Mouse (Mus musculus): Measurements from ENCODE around the gene Lst1. TPM values are rescaled to one million over a fixed set of nuclear protein-coding genes. Genes with fewer than 3 reads are reported as not detected.

The Lst1 gene
- polyA plus RNA-seq, 1 experiment from 2014 or later: 7.9 TPM

GRCm38 (mm10) chr17:35232659-35233058 lies 44.4 kb upstream of the Lst1 start:
- Histone ChIP-seq H3K4me2 (ENCODE audit: low read depth, low read length) (peak overlapping the region; percentile 89), H3K9ac (ENCODE audit: low read length) (peak overlapping the region; percentile 50), H3K27ac (ENCODE audit: low read length) (peak overlapping the region; percentile 94), H3K27me3 (ENCODE audit: control insufficient read depth, insufficient read depth, low read length) (no peaks in the 10 kb centered on the region), H3K9me3 (replicated peaks; ENCODE audit: control insufficient read depth, low read length) (no peaks in the 10 kb centered on the region), H3K36me3 (ENCODE audit: control insufficient read depth, insufficient read depth) (peaks cover 21% of the 10 kb centered on the region), H3K4me3 (ENCODE audit: low read length) (no peak overlapping the region), H3K4me1 (ENCODE audit: control insufficient read depth, insufficient read depth, low read length) (peaks cover 32% of the 10 kb centered on the region)
- 74% methylated on average over 5 of the region's 5 CpGs for WGBS
- ATAC-seq (replicated peaks; ENCODE audit: extremely low read depth, insufficient read depth, low FRiP score): no peak

- H3K27me3 ChIP-seq (ENCODE audit: control insufficient read depth, insufficient read depth, low read length): no peaks in the 10 kb centered on the region
- no peak for ATAC-seq (replicated peaks; ENCODE audit: extremely low read depth, insufficient read depth, low FRiP score)
- H3K36me3 ChIP-seq (ENCODE audit: control insufficient read depth, insufficient read depth): peaks cover 21% of the 10 kb centered on the region
- peak overlapping the region; percentile 8; the same call in 1 of the 2 replicates for H3K4me2 ChIP-seq (ENCODE audit: low read depth, low read length)
- no peak overlapping the region for H3K4me3 ChIP-seq (ENCODE audit: low read length)
- peaks cover 32% of the 10 kb centered on the region for H3K4me1 ChIP-seq (ENCODE audit: control insufficient read depth, insufficient read depth, low read length)
- no peak overlapping the region for H3K27ac ChIP-seq (ENCODE audit: low read length)
- WGBS: 13% methylated on average over 12 of the region's 12 CpGs
- H3K9me3 ChIP-seq (replicated peaks; ENCODE audit: control insufficient read depth, low read length): no peaks in the 10 kb centered on the region
- H3K9ac ChIP-seq (ENCODE audit: low read length): no peak overlapping the region
Observed at GRCm38 (mm10) chr17:35232043-35232442, 43.8 kb upstream of the Lst1 start.

DNA sequence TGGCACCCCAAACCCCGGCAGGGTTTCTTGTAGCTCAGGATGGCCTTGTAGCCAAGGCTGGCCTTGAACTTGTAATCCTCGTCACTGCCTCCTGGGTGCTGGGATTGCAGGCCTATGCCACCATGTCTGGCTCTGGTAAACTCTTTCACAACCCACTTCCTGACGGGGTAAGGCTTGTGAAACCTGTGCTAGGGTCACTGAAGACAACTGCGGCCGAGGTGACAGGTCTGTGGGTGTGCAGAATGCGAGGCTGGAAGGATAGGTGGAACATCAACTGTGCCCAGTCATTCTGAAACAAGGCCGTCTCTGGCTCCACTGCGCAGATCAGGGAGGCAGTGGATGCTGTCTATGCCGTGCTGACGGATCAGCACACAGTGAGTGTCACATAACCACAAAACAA lies 42.8 kb upstream of the Lst1 start:
- Histone ChIP-seq H3K27ac (ENCODE audit: low read length) (no peak overlapping the region), H3K36me3 (ENCODE audit: control insufficient read depth, insufficient read depth) (peaks cover 21% of the 10 kb centered on the region), H3K9me3 (replicated peaks; ENCODE audit: control insufficient read depth, low read length) (no peaks in the 10 kb centered on the region), H3K27me3 (ENCODE audit: control insufficient read depth, insufficient read depth, low read length) (no peaks in the 10 kb centered on the region), H3K4me3 (ENCODE audit: low read length) (no peak overlapping the region), H3K4me1 (ENCODE audit: control insufficient read depth, insufficient read depth, low read length) (peaks cover 28% of the 10 kb centered on the region), H3K4me2 (ENCODE audit: low read depth, low read length) (no peak overlapping the region), H3K9ac (ENCODE audit: low read length) (no peak overlapping the region)
- no peak for ATAC-seq (replicated peaks; ENCODE audit: extremely low read depth, insufficient read depth, low FRiP score)
- 89% methylated on average over 10 of the region's 10 CpGs for WGBS

DNA sequence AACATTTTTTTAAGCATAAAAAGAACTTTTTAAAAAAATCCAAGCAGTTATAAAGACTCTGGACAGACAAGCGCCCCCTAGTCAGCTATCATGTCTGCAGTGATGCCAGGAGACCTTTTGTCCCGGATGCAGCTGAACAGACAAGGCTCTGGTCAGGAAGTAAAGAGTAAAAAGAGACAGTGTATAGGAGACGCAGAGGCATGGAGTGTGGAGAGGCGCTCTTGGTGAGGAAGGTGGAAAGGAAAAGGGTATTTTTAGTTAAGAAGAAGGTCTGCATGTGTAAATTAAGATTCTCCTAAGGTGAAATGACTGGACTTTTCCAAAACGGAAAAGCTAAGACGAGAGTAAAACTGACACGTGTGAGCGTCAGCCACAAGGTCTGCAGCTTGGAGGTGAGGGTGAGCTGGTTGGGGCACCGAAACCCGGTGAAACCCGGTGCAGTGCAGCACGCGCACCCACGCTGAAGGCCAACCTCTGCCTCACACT lies 38.4 kb upstream of the Lst1 start:
- Histone ChIP-seq H3K36me3 (ENCODE audit: control insufficient read depth, insufficient read depth) (peaks cover 29% of the 10 kb centered on the region), H3K9ac (ENCODE audit: low read length) (no peak overlapping the region), H3K27me3 (ENCODE audit: control insufficient read depth, insufficient read depth, low read length) (no peaks in the 10 kb centered on the region), H3K27ac (ENCODE audit: low read length) (peak overlapping the region; percentile 23; the same call in 1 of the 2 replicates), H3K4me1 (ENCODE audit: control insufficient read depth, insufficient read depth, low read length) (0 out of 2 replicates have a peak, but pooled peaks cover 2% of the 10 kb centered on the region), H3K4me2 (ENCODE audit: low read depth, low read length) (no peak overlapping the region), H3K4me3 (ENCODE audit: low read length) (no peak overlapping the region), H3K9me3 (replicated peaks; ENCODE audit: control insufficient read depth, low read length) (no peaks in the 10 kb centered on the region)
- no peak; the same call in 1 of the 2 replicates for ATAC-seq (replicated peaks; ENCODE audit: extremely low read depth, insufficient read depth, low FRiP score)
- WGBS: 71% methylated on average over 14 of the region's 14 CpGs

- H3K4me1 ChIP-seq (ENCODE audit: control insufficient read depth, insufficient read depth, low read length): 0 out of 2 replicates have a peak, but pooled peaks cover 4% of the 10 kb centered on the region
- peaks cover 24% of the 10 kb centered on the region for H3K36me3 ChIP-seq (ENCODE audit: control insufficient read depth, insufficient read depth)
Observed at GRCm38 (mm10) chr17:35225456-35225855, 37.2 kb upstream of the Lst1 start.

GRCm38 (mm10) chr17:35224641-35225040 lies 36.4 kb upstream of the Lst1 start:
- Histone ChIP-seq H3K4me3 (ENCODE audit: low read length) (no peak overlapping the region), H3K9me3 (replicated peaks; ENCODE audit: control insufficient read depth, low read length) (no peaks in the 10 kb centered on the region), H3K9ac (ENCODE audit: low read length) (no peak overlapping the region), H3K36me3 (ENCODE audit: control insufficient read depth, insufficient read depth) (peaks cover 19% of the 10 kb centered on the region), H3K27me3 (ENCODE audit: control insufficient read depth, insufficient read depth, low read length) (no peaks in the 10 kb centered on the region), H3K4me2 (ENCODE audit: low read depth, low read length) (no peak overlapping the region), H3K27ac (ENCODE audit: low read length) (no peak overlapping the region), H3K4me1 (ENCODE audit: control insufficient read depth, insufficient read depth, low read length) (peaks cover 7% of the 10 kb centered on the region; the same call in 1 of the 2 replicates)
- 95% methylated on average over 4 of the region's 4 CpGs for WGBS
- ATAC-seq (replicated peaks; ENCODE audit: extremely low read depth, insufficient read depth, low FRiP score): no peak

More at GRCm38 (mm10) chr17:35225456-35225855, 37.2 kb upstream of the Lst1 start:
- Histone ChIP-seq H3K4me2 (ENCODE audit: low read depth, low read length) (no peak overlapping the region), H3K27ac (ENCODE audit: low read length) (no peak overlapping the region), H3K9ac (ENCODE audit: low read length) (no peak overlapping the region), H3K4me3 (ENCODE audit: low read length) (no peak overlapping the region), H3K9me3 (replicated peaks; ENCODE audit: control insufficient read depth, low read length) (no peaks in the 10 kb centered on the region), H3K27me3 (ENCODE audit: control insufficient read depth, insufficient read depth, low read length) (no peaks in the 10 kb centered on the region)
- ATAC-seq (replicated peaks; ENCODE audit: extremely low read depth, insufficient read depth, low FRiP score): no peak
- WGBS: 93% methylated on average over 5 of the region's 5 CpGs

DNA sequence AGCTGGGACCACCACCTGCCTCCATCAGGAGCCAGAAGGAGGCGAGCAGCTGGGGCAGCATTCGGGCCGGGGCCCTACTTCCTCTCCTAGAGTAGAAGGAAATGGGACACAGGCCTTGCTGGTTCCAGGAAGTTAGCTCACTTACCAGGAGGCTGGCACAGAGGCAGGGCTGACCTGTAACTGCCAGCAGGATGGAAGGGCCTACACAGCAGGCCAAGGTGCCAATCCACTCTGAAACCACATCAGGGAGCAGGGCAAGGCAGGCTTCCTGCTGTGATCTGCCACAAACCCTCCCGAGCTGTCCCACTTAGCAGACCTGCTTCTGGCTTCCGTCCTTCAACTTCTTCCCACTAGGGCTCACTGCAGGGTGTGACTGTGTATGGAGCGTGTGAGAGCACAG lies 34.1 kb upstream of the Lst1 start:
- H3K27ac ChIP-seq (ENCODE audit: low read length): peak overlapping the region; percentile 24
- peak; percentile 11; the same call in 1 of the 2 replicates for ATAC-seq (replicated peaks; ENCODE audit: extremely low read depth, insufficient read depth, low FRiP score)
- H3K4me2 ChIP-seq (ENCODE audit: low read depth, low read length): no peak overlapping the region
- 59% methylated on average over 6 of the region's 6 CpGs for WGBS
- no peaks in the 10 kb centered on the region for H3K9me3 ChIP-seq (replicated peaks; ENCODE audit: control insufficient read depth, low read length)
- H3K27me3 ChIP-seq (ENCODE audit: control insufficient read depth, insufficient read depth, low read length): no peaks in the 10 kb centered on the region
- H3K4me1 ChIP-seq (ENCODE audit: control insufficient read depth, insufficient read depth, low read length): peaks cover 9% of the 10 kb centered on the region
- H3K36me3 ChIP-seq (ENCODE audit: control insufficient read depth, insufficient read depth): peaks cover 8% of the 10 kb centered on the region; the same call in 1 of the 2 replicates
- no peak overlapping the region for H3K9ac ChIP-seq (ENCODE audit: low read length)
- no peak overlapping the region for H3K4me3 ChIP-seq (ENCODE audit: low read length)

DNA sequence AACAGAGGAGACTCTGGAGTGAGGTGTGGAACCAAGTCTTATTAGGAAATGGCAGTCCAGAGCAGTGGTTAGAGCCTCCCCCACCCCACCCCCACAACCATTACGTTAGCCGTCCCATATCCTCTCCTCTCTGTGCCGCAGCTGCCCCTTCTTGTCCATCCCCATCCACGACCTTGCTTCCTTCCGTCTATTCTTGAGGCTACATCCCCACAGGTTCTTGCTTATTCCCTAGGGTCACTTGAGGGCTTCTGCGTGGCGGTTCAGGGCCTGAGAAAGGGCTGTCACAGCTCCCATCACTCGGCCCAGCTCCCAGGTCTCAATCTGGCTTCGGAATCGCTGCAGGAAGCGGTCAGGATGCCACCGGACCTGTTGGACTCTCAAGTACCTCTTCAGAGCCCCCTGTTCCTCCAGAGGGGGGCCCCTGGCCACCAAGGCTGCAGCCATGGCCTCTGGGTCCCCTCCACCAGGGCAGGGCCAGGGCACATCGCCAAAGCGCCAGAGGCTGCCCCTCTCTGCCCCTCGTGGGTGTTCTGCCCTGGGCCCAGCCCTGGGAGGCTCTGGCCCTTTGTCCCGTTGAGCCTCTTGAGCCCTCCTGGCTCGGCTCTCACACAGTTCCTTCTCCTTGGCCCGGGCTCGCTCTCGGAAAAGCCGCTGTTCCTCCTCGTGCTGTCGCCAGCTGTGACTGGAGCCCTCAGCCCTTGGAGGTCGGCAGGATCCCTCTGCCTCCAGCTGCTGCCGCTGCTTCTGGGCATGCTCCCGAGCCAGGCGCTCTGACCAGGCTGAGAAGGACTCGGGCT lies 32.1 kb upstream of the Lst1 start, which contains the start of gene Gm16181:
Gene Gm16181 (plus strand): TSS at position 679 of the 797 bp plus-strand sequence.
- no peak for ATAC-seq (replicated peaks; ENCODE audit: extremely low read depth, insufficient read depth, low FRiP score)
- Histone ChIP-seq H3K4me2 (ENCODE audit: low read depth, low read length) (no peak within 1 kb of the TSS), H3K4me3 (ENCODE audit: low read length) (no peak within 1 kb of the TSS), H3K4me1 (ENCODE audit: control insufficient read depth, insufficient read depth, low read length) (peaks cover 7% of the 10 kb centered on the region), H3K9ac (ENCODE audit: low read length) (0 out of 2 replicates have a peak within 1 kb of the TSS, but pooled peaks have one; percentile 18), H3K27me3 (ENCODE audit: control insufficient read depth, insufficient read depth, low read length) (no peaks in the 10 kb centered on the region), H3K27ac (ENCODE audit: low read length) (peak within 1 kb of the TSS; percentile 75), H3K36me3 (ENCODE audit: control insufficient read depth, insufficient read depth) (peaks cover 8% of the 10 kb centered on the region; the same call in 1 of the 2 replicates), H3K9me3 (replicated peaks; ENCODE audit: control insufficient read depth, low read length) (no peaks in the 10 kb centered on the region)
- WGBS: 60% methylated on average over 28 of the region's 28 CpGs

DNA sequence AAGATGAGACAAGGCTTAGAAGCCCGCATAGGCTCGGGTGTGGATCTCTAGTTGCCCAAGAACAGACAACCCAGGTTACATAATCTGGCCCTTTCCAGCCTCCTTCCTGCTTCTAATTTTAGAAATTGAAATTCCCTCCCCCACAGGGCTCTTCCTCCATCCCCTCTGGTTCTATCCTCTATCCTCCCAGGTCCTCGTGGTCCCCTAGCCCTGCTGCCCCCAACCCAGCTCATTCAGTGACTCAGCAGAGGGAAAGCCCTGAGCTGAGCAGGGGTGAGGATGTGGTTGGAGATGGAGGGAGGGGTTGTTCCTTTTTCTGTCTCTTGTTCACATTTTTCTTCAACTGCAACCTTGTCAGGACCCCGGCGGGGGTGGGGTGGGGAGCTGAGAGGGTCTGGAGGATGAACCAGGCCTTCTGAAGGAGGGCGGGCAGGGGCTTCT lies 31.4 kb upstream of the Lst1 start:
- H3K27ac ChIP-seq (ENCODE audit: low read length): peak overlapping the region; percentile 39
- H3K4me1 ChIP-seq (ENCODE audit: control insufficient read depth, insufficient read depth, low read length): peaks cover 7% of the 10 kb centered on the region
- H3K9ac ChIP-seq (ENCODE audit: low read length): no peak overlapping the region
- ATAC-seq (replicated peaks; ENCODE audit: extremely low read depth, insufficient read depth, low FRiP score): no peak
- WGBS: 54% methylated on average over 6 of the region's 6 CpGs
- H3K9me3 ChIP-seq (replicated peaks; ENCODE audit: control insufficient read depth, low read length): no peaks in the 10 kb centered on the region
- 0 out of 2 replicates have a peak, but pooled peaks cover 2% of the 10 kb centered on the region for H3K36me3 ChIP-seq (ENCODE audit: control insufficient read depth, insufficient read depth)
- no peaks in the 10 kb centered on the region for H3K27me3 ChIP-seq (ENCODE audit: control insufficient read depth, insufficient read depth, low read length)
- H3K4me2 ChIP-seq (ENCODE audit: low read depth, low read length): no peak overlapping the region
- no peak overlapping the region for H3K4me3 ChIP-seq (ENCODE audit: low read length)
